Mouse (Mus musculus) embryo, embryonic 11.5 days (tissue): ENCODE data around the gene Vmn1r8.
"Not testable (repeated sequence)": the region's sequence is repeated elsewhere in the genome, so short reads cannot be mapped to it uniquely, and the experiment has no call there.

ENCODE experiments used
- DNase-seq: peaks from one replicate; pipeline ENCODE4 v3.0.0-alpha.2; 2012; ENCODE audit warnings: low read depth, low spot score

Gene Vmn1r8

GRCm38 (mm10) chr6:57031984-57032383, at the start of gene Vmn1r8:
Vmn1r8 (plus strand) TSS chr6:57032284.
- no peak for DNase-seq

- DNase-seq: no peak
These were observed 35.1 kb upstream of the Vmn1r8 start, which contains the start of gene Vmn1r6 for GRCm38 (mm10) chr6:56996943-56997342. Vmn1r6 (plus strand) TSS chr6:56997243.

DNA sequence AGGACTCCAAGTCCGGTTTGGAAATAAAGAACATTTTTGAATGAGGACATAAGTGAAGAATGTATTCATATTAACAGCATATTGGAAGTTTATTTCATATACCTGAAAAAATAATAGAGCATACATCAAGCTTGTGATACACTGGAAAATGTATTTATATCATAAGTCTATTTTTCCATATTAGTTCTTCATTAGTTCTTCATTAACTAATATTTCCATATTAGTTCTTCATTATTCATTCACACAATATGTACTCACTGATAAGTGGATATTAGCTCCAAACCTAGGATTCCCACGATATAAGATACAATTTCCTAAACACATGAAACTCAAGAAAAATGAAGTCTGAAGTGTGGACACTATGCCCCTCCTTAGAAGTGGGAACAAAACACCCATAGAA, 6.9 kb upstream of the Vmn1r8 start, which contains the start of gene Vmn1r7:
Gene Vmn1r7 (minus strand): TSS at position 101 of the 400 bp plus-strand sequence.
- DNase-seq: not testable (repeated sequence)

- no peak for DNase-seq
These were observed 2.6 kb downstream of the Vmn1r8 start for GRCm38 (mm10) chr6:57034674-57035073.

- DNase-seq: no peak
These were observed 31.6 kb downstream of the Vmn1r8 start for GRCm38 (mm10) chr6:57063730-57064129.

DNA sequence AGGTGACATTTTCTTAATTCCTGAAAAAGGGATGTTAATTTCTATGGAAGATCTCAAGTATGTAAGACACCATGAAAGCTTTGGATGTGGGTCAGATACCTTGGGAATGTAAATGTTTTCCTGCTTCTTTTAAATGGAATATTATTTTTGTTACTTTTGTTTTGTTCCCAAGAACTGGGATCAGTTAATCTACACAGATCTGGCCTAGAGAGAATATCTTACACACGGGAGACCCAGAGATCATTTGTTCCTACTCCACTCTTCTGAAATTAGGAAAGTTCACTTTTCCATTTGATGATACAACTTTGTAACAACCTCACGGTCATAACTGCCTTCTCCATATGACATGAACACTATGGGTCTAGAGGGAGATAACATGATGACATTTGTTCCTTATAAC, 34.4 kb downstream of the Vmn1r8 start, which contains the start of gene Vmn1r9:
Gene Vmn1r9 (plus strand): TSS at position 301 of the 400 bp plus-strand sequence.
- DNase-seq: no peak
